Mouse (Mus musculus): ENCODE measurements around the gene Tmem132d.

GRCm38 (mm10) chr5:128273255-128273654 is 159.6 kb downstream of the Tmem132d start:
- no peak for TF ChIP-seq CTCF (IDR thresholded peaks at IDR 0.05; ENCODE audit: borderline replicate concordance, extremely low read depth, insufficient read depth, insufficient read length)
- TF ChIP-seq POLR2A (IDR thresholded peaks at IDR 0.05; ENCODE audit: borderline replicate concordance, extremely low read depth, insufficient read depth, insufficient read length, poor library complexity, severe bottlenecking) = no peak
